Mouse (Mus musculus) adrenal gland, postnatal 36 days (tissue): Measurements from ENCODE around the gene Malrd1. TPM values are rescaled to one million over a fixed set of nuclear protein-coding genes. Genes with fewer than 3 reads are reported as not detected.
A peak's percentile ranks its signal among the peaks of the same experiment; 100 is the strongest.
"Not testable (repeated sequence)": the region's sequence is repeated elsewhere in the genome, so short reads cannot be mapped to it uniquely, and the experiment has no call there.

Experiments
- DNase-seq, 2 experiments: peaks; one replicate each; pipeline ENCODE4 v3.0.0; 2021; ENCODE audit warnings: mixed read lengths in 1 of 2
- long read RNA-seq, 2 experiments: library from polyadenylated mRNA; stranded (forward); transcript quantifications; one replicate each; pipeline ENCODE4 v2.0.0; 2021; ENCODE audit warnings: borderline sequencing depth in 2 of 2
- total RNA-seq, 2 experiments: library from RNA; stranded (reverse); gene quantifications; 2 replicates each; pipeline ENCODE4 v1.2.3; 2021

Gene Malrd1
- not detected for total RNA-seq
- long read RNA-seq, experiment 1 = 0 reads
- long read RNA-seq, experiment 2 = 0 reads

- no peak for DNase-seq
These were observed at the start of gene Malrd1 for GRCm38 (mm10) chr2:15526241-15526924. Malrd1 (plus strand) TSS chr2:15526479.

DNA sequence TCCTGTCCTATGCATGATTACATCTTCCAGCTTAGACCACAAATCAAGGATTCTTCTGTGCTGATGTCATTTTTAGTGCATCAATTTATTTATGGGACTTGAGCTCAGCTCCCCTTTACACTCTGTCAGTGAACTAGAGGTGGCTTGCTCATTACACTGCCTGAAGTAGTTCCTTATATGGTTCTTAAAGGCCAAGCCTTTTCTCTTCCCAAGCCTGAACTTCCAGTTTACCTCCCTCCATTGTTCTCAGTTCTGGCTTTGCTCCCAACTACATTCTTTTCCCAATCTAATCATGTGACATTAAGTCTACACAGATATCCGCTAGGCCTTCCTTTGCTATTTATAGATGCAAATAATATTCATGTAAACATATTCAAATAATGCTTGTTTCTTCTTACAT is 12.4 kb downstream of the Malrd1 start:
- DNase-seq = no peak

DNA sequence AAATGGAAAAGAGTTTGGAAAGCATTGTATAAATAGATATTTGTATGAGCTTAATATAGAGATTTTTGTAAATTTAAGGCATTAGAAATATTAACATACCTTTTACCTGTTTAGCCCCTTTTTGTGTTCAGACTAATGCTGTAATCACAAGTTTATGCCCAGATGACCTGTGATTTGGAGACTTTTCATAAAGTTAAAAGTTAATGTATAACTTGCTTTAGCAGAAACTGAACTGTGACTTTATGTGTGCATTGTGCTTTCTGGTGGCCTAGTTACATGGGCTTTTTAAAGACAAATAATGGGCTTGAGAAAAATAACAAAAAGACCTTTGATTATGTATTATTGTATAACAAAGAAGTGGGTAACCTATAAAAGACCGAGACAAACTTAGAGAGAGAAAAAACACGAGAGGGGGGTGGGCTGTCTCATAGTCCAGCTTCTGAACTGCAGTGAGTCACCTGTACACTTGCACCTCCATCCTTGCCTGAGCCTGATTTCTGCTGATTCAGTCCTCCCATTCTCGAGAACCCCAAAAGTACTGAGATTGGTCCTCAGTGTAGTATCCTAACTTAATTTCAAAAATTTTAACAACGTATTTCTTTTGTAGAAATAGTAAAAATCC is 87.2 kb downstream of the Malrd1 start:
- DNase-seq = no peak

DNA sequence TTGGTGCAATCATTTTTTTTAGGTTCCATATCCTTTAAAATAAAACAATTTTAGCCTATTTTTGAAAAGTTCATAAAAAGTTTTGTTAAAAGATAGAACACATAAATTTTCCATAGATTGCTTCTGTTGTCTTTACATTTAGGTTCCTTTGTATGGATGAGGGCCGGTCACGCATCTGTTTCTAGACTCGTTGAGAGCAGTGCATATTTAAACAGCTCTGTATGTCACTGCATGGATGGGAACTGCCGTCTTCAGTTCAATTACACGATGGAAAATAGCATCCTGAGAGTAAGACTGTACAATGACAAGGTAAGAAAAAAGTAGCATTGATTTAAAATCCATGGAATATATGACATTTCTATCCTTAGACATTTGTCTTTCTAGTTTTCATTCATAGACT is 87.7 kb downstream of the Malrd1 start:
- DNase-seq = no peak

- DNase-seq = no peak
These were observed 109.5 kb downstream of the Malrd1 start for GRCm38 (mm10) chr2:15635761-15636160.

GRCm38 (mm10) chr2:15643864-15644263 is 117.6 kb downstream of the Malrd1 start:
- DNase-seq = no peak

DNA sequence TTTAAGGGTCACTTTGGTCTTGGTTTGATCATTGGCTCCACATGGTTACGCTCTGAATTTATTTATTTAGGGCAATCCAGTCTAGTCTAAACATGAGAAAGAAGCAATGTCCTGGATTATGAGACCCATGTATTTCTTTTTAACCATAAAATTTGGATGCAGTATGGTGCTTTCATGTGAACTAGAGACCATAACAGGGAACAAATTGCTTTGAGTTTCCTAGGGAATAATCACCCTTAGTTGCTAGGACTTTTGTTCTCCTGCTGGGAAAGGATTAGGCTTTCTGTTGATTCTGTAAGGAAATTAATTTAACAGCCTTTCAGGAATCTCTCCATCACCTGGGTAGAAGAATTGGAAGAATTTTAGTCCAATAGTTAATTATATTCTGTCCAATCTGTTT is 130.1 kb downstream of the Malrd1 start:
- no peak for DNase-seq

- no peak for DNase-seq
These were observed 176.7 kb downstream of the Malrd1 start for GRCm38 (mm10) chr2:15702977-15703376.

GRCm38 (mm10) chr2:15740945-15741344 is 214.7 kb downstream of the Malrd1 start:
- peak; percentile 1 to 2 for DNase-seq

DNA sequence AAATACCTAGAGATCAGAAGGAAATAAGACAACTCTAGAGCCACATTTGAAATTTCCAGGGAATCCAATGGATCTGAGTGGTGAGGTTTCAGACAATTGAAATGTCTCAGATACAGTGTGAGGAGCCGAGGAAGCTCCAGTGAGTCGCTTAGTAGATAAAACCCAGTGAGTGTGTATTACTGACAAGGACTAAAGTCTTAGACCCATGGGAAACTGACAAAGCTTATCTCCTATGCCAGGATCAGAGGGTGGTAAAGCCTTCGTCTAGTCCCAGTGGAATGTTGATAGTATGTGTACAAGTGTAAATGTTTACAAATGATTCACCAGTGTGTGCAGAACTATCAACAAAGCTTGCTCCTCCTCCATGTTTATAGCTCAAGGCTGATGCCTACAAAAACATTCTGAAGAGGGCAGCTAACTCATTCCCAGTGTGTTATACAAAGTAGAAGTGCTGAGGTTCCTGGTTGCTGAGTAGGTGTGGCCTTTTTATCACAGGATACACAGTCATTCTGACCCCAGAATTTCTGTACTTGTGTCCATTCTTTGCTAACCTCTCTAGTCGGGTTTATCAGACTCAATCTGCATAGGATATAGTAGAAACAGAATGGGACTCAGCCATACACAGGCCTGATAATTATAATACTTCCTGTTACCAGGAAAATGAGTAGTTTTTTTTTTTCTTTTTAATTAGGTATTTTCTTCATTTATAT is 218.9 kb downstream of the Malrd1 start:
- DNase-seq = no peak

DNA sequence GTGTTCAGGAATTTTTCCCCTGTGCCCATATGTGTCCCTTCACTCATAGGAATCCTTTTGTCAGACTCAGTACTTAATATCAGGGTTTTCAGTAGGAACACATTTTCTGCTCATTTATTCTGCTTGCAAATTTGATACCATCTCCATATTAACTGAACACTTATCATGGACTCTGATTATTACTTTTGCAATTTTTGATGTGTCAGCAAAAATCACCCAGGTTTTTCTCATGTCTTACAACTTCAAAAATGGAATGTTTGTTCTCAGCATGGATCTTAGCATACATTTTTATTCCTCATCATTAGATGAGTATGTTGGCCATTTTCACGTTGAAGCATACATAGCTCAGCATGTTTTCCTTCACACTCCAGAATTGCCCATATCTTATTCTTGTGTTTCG is 258.5 kb downstream of the Malrd1 start:
- DNase-seq = no peak

DNA sequence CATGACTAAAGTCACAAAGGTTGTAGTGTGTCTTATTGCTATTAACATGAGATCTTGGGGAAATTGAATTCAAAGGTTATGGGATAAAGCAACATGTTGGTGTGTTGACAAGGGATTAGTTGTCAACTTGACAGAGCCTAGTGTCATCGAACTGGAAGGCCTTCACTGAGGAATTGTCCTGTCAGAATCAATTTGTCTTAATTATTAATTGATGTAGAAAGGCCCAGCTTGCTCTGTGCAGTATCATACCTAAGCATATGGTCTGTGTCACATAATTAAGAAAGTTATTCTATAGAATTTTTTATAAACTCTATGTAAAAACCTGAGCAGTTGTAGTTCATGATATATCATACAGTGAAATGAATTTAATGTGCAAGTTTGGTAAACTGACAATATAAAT is 289.4 kb downstream of the Malrd1 start:
- DNase-seq = no peak

GRCm38 (mm10) chr2:15869380-15869779 is 343.1 kb downstream of the Malrd1 start:
- DNase-seq = no peak

DNA sequence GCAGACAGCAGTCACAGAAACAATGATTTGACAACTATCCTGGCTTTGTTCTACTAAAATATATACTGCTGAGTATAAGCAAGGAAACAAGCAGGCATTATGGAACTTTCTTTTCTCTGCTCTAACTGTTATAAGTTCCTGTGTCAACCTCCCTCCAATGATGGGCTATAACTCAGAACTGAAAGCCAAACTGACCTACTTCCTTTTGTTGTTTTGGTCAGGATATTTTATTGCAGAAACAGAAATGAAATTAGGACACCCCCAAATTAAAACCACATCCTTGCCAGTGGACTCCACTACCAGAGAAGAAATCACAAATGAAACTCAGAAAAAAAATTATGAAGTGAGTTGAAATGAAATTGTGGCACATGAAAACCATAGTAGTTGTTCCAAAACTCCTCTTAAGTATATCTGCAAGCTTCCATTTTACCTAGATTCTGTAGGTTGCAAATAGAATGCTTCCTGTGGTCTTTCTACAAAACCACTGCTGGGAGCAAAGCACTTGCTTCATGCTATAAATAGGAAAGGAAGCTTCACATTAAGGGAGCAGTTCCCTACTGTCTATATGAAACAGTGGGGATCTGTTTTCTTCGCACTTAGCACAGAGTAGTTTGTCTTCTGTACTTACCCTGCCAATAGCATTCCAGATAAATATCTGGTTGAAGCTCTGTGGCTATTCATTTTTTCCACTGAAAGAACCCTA is 367.3 kb downstream of the Malrd1 start:
- DNase-seq = no peak

DNA sequence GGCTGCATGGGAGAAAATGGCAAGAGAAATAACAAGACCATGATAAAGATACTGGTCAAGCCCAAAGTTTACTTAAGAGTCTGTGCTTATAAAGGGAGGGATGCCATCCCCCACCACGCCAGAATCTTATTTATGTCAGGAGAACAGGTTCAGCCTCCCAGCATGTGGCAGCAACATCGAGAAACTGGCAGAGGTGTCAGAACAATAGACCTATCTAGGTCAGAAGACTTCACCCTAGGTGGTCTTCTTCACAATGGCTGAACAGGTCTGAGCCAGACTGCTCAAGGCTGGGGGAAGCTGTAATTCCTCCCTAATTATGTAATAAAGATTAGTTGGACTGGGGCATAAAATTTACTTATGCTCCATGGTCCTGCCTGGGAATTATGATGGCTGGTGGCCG is 399.2 kb downstream of the Malrd1 start:
- no peak for DNase-seq

DNA sequence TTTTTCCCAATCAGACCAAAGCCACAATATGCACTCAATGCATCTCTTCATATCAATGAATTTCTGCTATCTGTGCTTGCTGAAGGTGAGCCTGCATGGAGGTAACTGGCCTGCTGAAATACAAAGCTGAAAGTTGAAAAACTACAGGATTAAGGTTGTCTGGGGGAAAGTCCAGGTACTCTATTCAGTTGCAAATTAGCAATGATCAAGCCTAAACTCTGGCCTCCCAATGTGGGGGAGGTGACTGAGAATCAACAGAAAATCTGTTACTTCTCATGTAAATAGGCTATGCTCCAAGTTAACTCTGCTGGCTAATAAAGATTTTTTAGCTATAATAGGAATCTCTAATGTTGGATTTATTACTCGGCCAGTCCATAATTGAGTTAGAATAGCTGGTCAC is 399.8 kb downstream of the Malrd1 start:
- DNase-seq = no peak

DNA sequence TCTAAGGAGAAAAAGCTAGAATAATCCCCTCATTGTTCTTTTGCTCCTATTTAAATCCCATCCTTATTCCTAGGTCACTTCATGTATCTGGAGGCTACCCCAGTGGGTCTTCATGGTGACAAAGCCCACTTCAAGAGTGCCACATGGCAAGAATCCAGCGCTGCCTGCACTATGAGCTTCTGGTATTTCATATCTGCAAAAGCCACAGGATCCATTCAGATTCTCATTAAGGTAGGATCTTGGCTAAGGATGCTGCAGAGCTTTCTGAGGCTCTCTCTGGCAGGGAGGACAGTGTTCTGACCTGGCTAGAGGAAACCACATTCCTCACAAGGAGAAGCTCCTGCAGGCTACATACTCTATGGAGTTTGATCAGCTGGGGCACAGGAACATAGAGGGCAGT is 405.2 kb downstream of the Malrd1 start:
- DNase-seq = no peak

DNA sequence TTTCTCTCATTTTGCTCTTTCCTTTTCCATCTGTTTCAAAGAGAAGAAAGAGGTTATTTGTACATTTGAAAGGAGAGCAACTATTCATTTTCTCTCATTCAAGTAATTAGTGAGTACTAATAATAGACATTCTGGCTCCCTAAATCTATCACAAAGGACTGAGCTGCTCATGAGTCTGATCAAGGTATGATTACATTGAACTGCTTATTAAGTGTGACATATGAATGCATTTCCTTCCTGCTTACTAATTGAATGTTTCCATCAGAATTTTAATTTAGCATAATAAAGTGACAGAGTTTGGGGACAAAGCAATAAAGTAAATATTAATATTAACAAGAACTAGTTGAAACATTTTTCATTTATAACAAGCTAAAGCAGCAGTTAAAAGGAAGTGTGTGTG is 405.6 kb downstream of the Malrd1 start:
- no peak for DNase-seq

DNA sequence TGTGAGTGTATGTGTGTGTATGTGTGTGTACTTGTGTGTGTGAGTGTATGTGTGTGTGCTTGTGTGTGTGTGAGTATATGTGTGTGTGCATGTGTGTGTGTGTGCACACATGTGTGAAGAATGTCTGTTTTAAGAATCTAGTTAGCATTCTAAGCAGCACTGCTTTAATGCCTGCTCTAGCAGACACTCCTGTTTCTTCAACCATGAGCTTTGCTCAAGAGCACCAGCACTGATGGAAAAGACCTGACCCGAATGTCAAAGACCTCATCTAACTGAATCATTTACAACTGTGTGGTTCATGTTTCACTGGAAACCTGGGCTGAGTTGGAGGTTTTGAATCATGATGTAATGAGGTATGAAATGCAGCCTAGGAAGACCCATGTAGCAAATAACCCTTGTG is 406.1 kb downstream of the Malrd1 start:
- no peak for DNase-seq

- no peak for DNase-seq
These were observed 476.6 kb downstream of the Malrd1 start for GRCm38 (mm10) chr2:16002925-16003324.

DNA sequence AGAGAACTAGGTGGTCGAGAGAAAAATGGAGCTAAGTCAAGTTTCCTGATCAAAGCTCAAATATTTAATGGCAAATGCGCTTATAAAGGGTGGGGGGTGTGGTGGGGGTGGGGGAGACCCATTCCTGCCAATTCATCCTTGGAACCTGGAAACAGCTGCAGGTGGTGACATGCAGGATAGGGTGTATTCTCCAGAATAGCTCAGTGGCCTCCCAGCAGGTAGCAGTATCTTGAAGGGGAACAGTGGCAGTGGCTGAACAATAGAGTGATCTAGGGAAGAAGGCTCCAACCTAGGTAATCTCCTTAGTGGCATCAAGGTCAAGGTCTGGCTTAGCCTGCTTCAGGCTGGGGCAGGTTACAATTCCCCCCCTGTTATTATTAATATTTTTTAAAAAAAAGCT is 490.8 kb downstream of the Malrd1 start:
- not testable (repeated sequence) for DNase-seq

DNA sequence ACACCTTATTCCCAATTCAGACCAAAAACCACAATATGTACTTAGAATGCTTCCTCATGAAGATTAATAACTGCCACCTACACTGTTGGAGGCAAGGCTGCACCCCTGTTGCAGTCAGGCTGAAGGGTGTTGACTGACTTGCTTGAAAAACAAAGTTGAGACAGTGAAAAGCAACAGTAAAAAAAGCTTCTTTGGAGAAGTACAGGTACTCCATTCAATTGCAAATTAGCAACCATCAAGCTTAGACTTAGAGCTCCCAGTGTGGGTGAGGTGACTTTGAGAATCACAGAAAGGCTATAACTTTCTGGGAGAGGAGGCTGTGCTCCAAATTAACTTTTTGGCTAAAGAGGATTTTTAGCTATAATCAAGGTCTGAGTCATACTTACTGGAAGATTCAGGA is 491.4 kb downstream of the Malrd1 start:
- DNase-seq = not testable (repeated sequence)

DNA sequence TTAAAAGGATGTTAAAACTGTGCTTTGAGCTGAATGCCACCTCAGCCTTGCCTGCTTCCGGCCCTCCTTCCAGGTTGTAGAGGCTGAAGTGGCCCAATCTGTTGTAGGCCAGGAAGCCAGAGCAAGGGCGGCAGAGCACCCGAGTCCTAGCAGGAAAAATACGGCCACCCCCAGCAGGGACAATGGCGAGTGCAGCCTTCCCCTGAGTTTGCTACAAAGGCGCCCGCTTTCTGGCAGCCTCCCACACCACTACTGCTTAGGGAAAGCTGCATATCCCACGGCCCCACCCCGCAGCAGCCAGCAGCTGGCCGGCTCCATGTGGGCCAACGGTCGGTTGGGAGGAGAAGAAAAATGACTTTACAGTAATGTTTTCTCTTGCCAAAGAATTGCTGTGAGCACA is 503.5 kb downstream of the Malrd1 start:
- DNase-seq = peak in 1 of 2 experiments; percentile 0
